Mouse (Mus musculus): ENCODE data around the gene Fas.

GRCm38 (mm10) chr19:34299229-34299628, 8.8 kb downstream of the Fas start:
- no peak for TF ChIP-seq CTCF (IDR thresholded peaks at IDR 0.05)
- TF ChIP-seq EP300 (IDR thresholded peaks at IDR 0.05): no peak

All from lung, postnatal 0 days (tissue).